Mouse (Mus musculus): ENCODE measurements at regions not wholly inside any gene's neighbourhood (a gene's known extent, or its start where the extent isn't known, plus 50 kb on each side); places are given as distances from the start of the nearest gene placed in this dataset.
"Not testable (repeated sequence)": the region's sequence is repeated elsewhere in the genome, so short reads cannot be mapped to it uniquely, and the experiment has no call there.

DNA sequence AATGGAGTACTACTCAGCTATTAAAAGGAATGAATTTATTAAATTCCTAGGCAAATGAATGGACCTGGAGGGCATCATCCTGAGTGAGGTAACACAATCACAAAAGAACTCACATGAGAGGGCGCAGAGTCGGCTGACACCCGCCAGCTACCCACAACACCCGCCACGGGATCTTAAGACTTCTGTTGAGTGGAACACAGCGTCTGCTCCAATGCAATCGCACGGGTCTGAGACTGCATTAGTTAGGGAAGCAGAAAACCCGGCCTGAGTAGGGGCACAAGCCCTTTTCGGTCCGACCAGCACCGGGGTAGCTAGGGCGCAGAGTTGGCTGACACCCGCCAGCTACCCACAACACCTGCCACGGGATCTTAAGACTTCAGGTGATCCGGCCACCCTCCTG lies 52.1 kb upstream of the B3galnt2 start:
- TF ChIP-seq CTCF (IDR thresholded peaks at IDR 0.05; ENCODE audit: control insufficient read depth, insufficient read depth, low read length); POLR2A (IDR thresholded peaks at IDR 0.05; ENCODE audit: borderline replicate concordance, control insufficient read depth, low read depth, low read length): not testable (repeated sequence)

All from bone marrow, adult 2 months (tissue).